Mouse (Mus musculus) large intestine, adult 2 months (tissue): Measurements from ENCODE around the gene Unc5c. TPM values are rescaled to one million over a fixed set of nuclear protein-coding genes. Genes with fewer than 3 reads are reported as not detected.

Source experiments
- DNase-seq: peaks from one replicate; pipeline ENCODE4 v3.0.0-alpha.2; 2012; ENCODE audit warnings: low read depth, low spot score
- WGBS: fragments of 180-500 bp; shearing (Covaris S2); methylation state at CpG from one replicate; pipeline ENCODE4 v1.1.7; 2018; 5-methylcytosine and 5-hydroxymethylcytosine counted together
- polyA plus RNA-seq: library from polyadenylated mRNA; depleted of rRNA; stranded (reverse); fragments of >200 nt; gene quantifications from 2 replicates; pipeline ENCODE4 v1.2.3, GENCODE M21; 2012

Gene Unc5c
- polyA plus RNA-seq, 1 experiment = 0.07 TPM

DNA sequence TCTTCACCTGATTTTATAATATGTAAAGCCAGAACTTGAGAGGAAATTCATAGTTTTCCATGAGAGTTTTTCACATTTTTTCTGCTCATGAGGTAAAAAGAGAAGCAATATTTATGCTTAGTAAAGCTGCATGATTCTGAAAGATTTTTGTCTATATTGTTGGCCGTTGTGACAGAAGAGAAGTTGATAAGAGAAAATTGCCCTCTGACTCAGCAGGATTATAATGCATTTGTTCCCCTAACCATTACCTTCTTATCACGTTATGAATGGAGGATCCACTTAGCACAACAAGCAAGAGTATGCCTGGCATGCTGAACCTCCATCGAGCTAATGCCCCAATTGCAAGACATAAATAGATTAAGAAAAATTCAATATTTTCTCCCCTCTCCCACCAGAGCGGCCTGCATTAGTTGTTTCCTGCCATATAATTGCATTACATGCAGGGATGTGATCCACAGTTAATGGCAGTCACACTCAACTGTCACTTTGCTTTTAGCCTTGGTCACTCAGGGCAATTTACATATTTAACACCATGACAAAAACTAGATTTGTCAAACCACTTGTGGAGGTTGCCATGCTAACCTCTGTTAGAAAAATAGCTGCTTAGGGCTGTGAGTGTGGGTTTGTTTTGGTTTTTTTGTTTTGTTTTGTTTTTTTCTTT lies 37.0 kb downstream of the Unc5c start:
- WGBS = 66% methylated on average over 4 of the region's 4 CpGs
- DNase-seq = no peak

DNA sequence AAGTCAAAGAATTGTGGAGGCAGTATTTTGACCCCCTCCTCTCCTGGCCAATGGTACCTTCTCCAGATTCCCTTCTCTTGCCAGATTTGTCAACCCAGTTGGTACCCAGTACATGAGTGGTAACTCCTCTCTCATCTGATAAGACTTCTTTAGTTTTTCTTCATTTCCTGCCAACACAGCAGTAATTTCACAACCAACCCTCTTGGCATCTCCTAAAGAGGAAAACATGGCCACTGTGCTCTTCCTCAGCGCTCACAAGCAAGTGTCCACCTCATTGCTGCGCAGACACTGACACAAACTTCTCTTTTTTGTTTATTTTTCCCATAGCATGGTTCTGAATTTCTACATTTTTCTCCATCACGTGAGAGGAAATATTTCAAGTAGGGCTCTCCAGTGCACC lies 38.3 kb downstream of the Unc5c start:
- no peak for DNase-seq
- 68% methylated on average over 3 of the region's 3 CpGs for WGBS

DNA sequence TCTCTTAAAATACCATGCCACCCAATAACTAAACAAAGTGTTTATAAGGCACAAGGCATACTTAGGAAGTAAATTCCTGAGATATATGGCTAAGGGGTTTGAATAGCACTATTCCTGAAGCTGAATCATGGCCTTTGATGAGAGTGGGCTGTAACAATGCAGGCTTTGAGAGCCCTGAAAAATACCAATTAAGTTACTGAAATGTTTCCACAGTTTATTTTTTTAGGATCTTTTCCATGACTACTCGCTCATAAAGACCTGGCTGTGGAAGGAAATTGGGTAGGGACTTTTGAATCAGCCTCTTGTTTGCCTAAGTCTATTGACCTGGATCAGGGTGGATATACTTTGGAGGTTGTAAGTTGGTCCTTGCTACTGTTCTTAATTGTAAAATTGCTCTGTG lies 44.8 kb downstream of the Unc5c start:
- WGBS = 33% methylated on average over 1 of the region's 1 CpGs
- no peak for DNase-seq

DNA sequence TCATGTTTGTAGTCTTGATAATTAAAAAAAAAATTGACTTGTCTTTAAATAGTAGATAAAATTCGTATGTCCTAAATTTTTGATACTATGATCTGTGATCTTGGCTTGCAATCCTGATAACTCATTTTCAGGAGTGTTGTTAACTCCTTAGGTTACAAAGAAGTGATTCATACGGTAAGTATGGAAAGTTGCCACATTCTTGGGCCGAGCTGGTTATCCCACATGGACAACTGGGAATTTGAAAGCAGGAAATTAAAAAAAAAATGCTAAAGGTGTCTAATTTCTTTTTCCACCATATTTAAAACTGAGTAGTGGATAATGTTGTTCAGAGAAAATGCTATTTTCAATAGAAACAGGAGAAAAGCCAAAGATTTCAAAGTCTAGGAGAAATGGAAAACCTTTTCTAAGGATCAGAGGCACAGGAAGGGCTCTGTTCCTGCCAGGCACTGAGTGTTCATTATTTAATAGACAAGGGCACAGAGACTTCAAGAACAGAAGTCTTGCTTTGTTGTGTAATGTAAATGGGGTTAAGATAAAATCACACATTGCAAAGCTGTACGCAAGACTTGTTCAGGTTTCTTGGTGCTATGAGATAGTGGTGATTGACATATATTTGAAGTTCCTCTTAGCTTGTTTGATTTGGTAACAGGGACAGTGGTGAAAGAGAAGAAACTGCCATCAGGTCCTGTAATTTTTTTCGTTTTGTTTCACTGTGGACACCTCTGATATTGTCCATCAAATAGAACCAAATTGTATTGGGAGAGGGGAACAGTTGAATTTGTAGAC lies 46.4 kb downstream of the Unc5c start:
- DNase-seq = no peak
- WGBS = 61% methylated on average over 5 of the region's 5 CpGs

DNA sequence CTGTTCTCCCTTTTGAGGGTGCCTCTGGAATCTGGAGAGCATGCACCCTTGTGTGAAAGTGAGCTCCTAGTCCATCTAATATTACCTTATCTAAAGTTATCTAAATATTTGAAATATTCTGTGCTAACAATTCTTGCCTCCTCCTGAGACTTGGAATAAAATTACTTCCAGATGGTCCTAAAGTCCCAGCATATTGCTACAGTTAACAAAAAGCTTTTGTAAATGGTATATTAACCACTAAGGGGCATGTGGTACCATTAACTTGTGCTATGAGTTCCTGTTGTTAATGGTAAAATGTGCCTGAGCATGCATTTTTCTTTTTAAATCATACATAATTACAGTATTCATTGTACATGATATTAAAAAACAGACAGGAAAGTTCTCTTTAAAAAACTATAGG lies 63.7 kb downstream of the Unc5c start:
- no peak for DNase-seq

DNA sequence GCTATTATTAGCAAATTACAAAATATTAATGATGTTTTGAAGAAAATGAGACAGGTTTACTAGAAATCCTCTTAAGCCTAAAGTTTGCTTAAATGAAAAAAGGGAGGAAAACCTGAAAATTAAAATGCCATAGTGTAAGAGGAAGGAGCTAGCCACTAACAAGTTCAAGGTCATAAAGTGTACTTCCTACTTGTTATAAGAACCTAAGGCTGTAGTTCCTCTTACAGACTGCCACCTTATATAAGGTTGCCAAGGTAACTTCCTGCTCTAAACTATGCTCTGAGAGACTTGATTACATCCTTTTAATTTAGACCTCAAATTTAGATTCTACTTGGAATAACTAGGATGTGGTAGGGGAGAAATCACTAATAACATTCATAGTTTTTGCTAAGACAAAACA lies 64.6 kb downstream of the Unc5c start:
- DNase-seq = no peak

DNA sequence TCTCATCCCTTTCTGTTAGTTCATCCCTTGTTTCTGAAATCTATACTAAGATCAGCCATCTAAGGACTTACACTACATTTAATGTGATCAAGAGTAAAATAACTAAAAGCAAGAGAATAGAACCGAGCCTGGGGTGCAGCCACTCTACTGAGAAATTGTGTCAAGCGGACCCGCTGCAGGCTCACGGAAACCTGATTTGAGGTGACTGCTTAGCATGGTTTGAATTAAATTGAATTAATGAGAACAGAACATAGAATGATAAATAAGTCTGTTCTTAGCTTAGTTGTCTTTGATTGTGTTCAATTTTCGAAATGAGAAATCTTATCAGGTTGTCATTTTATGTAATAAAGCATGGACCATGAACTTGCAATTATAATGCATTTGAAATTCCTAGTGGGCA lies 68.8 kb downstream of the Unc5c start:
- WGBS = 83% methylated on average over 5 of the region's 5 CpGs
- no peak for DNase-seq

DNA sequence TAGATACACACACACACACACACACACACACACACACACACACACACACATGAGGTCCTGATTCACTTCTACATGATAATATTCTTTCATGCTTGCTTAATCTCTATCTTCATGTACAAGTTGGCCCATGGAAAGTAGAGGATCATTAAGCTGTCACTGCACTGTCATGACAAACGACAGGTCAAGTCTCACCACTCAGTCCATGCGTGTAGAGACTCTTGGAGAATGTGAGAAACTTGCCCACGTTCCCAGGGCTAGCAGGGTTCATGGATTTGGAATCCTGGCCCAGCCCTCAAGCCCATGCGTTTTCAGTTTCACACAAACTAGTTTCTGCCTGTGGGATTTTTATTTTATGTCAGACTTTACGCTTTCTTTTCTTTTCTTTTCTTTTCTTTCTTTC lies 71.8 kb downstream of the Unc5c start:
- DNase-seq = no peak
- 48% methylated on average over 5 of the region's 5 CpGs for WGBS

DNA sequence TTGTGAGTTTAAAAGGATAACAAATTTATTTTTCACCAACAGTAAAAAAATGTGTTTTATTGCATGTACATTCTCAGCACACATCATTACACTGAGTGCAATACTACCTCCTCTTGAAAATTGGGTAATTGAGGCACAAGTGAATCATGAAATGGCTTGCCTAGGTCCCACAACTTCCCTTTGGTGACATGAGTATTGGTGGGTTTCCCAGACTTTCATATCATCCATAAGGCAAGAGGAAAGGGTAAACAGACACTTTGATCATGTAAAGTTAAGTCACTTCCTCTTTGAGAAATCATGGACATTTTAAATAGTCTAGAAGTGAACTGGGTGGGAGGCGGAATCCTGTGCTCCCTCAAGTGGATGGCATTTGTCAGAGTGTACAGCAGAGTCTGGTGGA lies 73.1 kb downstream of the Unc5c start:
- DNase-seq = no peak
- WGBS = 80% methylated on average over 1 of the region's 1 CpGs

DNA sequence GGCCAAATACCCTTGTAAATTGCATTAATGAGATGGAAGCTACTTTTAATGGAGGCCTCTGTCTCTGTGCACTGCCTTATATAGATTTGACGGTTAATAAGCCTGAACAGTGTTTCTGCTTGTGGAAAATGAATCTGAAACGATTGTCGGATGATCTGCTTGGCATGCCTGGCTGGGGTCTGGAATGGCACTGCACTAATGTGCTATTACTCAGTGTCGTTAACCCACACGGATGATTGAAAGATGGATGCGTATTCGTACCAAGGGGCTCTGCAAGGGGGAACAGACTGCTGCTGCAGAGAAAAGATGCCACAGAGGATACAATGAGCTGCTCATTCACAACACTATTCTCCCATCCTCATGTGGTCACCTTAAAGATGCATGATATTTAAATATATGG lies 75.7 kb downstream of the Unc5c start:
- WGBS = 79% methylated on average over 7 of the region's 7 CpGs
- no peak for DNase-seq

DNA sequence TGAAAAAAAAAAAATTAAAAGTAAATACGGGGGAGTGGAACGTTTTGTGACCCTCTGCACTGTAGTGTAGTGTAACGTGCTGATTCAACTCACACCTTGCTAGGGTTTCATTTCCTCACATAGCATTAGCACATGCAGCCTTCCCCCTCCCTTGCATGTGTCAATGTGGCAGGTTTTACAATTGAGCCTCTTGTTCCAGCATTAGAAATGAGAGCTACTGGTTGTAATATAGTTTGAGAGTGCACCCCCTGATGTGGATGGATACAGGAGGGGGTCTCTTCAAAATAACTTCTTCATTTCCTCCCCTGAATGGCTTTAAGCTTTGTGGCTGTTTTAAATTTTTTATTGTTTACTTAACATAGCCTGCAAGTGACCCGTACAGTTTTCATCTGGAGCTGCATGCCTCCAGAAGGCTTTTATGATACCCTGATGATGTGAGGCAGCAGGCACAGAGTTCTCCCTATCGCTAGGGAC lies 82.4 kb downstream of the Unc5c start:
- WGBS = 27% methylated on average over 5 of the region's 5 CpGs
- DNase-seq = no peak

DNA sequence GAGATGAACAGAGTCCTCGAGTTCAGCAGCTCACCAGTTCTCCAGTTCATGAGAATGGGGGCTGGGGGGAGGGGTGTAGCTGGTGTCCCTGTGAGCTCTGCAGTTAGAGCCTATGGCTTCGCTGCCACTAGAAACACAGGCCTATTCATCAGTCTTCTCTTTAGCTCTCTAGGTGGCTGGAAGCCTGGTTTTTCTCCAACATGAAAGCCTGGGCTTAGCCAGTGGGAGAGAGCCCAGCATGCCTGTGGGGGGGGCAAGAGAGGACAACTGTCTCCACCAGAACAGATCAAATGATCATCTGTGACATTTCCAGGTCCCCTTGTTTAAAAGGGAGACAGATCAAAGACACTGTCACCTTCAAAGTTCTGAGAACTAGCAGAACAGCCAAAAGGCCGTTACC lies 84.6 kb downstream of the Unc5c start:
- DNase-seq = no peak
- WGBS = 47% methylated on average over 3 of the region's 3 CpGs

DNA sequence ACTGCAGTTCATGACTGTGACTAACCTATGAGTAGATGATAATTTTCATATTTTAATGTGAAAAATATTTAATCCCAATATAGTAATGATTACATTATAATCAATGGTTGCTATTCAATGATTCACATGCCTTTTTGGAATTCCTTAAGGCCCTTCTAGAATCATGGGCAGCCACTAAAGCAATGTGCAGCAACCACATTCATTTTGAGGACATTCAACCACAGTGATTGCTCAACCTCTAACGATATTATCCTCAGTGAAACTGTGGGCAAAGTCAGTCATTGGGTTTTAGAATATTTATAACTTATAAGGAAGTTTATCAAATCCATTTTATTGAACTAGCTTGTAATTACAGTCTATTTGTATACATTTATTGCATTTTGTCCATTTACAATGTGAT lies 87.9 kb downstream of the Unc5c start:
- DNase-seq = no peak
- WGBS = 63% methylated on average over 1 of the region's 1 CpGs

DNA sequence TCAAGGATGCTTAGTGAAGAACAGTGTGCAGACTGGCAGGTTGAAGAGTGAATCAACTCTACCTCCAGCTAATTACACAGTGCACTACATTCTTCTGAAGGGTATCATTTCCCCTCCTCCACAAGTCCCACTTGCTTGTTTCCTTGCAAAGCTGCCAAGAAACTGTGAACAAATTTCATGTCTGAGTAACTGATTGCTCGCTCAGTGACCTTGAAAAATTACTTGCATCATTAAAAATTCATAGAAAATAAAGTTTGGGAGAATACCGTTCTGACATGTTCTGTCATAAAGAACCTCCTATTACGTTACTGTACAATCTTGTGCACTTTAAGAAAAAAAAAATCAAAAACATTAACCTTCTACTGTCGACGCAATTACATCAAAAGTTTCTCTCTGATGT lies 92.1 kb downstream of the Unc5c start:
- WGBS = 78% methylated on average over 5 of the region's 5 CpGs

DNA sequence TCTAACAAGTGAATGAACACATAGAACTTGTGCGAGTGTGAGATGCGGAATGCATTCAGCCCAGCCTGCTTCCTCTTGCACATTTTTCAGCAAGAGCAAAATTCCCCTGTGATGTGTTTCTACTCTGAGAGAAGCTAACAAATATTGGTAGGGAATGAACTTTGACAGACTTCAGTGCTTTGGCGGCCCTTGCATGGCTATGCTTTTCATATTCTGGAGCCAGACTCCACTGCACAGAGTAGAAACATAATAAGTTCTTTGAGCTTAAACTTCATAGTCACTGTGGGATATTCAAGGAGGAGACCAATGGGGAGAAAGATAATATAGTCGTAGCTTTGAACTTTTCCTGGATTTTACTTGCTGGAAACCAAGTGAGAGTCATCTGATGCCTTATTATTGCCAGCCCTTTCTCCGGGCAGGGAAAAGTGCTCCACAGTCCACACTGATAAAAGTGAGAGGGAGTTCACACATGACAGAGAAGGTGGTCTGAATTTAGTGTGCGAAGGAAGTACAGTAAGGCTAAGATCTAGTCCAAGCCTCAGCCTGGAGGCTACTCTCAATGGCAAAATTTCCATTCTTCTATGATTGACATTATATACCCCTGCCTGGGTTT lies 110.2 kb downstream of the Unc5c start:
- DNase-seq = no peak
- WGBS = 81% methylated on average over 6 of the region's 6 CpGs

More for the DNA sequence above, 92.1 kb downstream of the Unc5c start:
- DNase-seq = no peak

DNA sequence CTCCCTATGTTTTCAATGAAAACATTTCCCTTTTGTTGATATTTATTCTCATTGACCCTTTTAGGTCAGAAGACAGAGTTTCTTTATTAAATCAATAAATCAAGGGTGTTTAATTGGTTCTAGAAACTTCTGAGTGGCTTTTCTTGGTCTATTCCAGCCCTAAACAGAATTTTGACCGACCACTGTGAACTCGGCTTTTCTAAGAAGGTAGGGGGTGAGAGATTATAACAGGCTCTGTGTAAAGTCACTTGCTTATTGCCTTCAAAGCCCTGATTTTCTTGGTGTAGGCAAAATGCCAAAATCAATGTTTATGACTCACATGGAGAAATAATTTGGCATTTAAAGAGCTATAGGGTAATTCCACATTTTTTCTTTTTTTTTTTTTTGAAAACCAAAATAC lies 112.4 kb downstream of the Unc5c start:
- WGBS = 50% methylated on average over 2 of the region's 2 CpGs
- DNase-seq = no peak

DNA sequence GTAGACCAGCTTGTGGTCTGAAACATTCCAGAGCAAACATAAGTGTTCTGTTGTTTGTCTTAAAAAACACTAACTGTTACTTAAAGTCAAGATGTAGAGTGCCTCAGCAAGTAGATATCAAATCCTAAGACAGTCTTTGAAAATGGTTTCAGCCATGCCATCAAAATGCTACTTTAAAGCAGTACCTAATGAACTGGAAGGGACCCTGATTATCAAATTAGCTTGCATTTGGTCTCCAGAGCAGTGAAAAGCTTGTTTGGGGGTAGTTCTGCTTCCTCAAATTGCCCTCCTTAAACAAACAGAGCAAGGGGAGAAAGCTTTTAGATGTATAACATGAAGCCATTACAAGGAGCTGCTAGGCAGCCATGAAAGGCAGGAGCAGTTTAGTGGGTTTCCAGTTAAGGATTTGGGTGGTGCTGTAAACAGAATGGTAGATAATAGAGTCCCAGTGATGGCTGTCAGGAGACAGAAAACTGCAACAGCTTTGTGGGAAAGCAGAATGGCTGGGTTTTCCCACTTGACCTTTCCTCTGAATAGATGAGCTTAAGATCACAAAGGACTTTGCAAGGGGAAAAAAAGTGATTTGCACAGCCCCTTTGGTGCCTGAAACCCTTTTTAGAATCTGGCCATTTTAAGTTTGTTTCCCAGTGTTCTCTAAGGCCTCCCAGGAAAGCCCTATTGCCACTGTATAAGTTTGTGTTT lies 116.3 kb downstream of the Unc5c start:
- no peak for DNase-seq

DNA sequence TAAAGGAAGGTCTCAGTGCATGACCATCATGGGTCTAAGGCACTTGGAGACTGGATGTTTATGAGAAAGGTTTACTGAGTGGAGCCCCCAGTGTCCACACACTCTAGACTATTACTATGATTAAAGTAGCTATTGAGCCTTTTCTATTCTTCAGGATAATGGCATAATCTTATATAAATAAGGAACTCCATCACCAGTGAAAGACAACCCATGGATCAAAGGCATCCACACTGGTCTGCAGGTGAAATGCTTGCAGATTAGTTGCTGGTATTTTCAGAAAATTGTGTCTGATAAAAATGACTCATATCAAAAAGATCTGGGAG lies 116.8 kb downstream of the Unc5c start:
- DNase-seq = no peak

DNA sequence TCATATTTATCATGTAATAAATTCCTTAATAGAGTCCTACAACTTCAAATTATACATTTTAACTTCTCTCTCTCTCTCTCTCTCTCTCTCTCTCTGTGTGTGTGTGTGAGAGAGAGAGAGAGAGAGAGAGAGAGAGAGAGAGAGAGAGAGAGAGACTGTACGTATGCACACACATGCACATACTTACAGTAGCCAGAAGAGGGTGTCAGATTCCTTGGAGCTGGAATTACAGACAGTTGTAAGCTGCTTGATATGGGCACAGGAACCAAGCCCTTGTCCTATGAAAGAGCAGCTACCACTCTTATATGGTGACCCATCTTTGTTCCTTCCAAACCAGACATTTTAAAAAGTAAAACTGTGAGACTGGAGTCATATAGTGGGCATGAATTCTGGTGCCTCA lies 118.2 kb downstream of the Unc5c start:
- WGBS = 57% methylated on average over 1 of the region's 1 CpGs
- DNase-seq = no peak

DNA sequence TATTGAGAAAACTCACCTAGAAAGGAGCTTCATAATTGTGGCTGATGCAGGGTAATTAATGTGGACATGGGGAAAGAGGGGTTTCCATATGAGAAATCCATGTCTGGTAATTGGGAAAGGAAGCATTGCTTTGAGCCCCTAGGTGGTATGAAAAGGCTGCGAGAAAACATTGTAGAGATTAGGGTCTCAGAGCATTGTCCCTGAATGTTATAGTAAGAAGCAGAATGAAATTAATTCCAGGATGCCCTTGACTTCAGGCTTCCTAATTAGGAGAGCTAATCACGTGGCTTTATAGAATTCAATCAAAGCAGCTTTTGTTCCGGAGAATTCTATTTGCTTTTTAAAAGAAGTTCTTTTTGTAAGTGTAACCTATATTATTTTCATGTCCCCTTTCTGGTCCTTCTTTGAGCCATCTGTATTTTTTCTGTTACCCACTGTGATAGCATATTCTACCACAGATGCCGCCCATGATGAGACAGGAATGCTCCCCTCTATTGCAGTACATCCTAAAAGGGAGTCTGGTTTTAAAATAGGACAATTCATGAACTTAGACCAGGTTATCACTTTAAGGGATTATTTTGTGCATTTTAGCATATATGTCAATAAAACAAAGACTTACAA lies 124.5 kb downstream of the Unc5c start:
- 86% methylated on average over 4 of the region's 4 CpGs for WGBS
- DNase-seq = no peak
